Mouse (Mus musculus) CD4-positive helper T cell, adult 2 months (primary cell): ENCODE measurements at regions not wholly inside any gene's neighbourhood (a gene's known extent, or its start where the extent isn't known, plus 50 kb on each side); places are given as distances from the start of the nearest gene placed in this dataset.

ENCODE experiments used
- DNase-seq: peaks from one replicate; pipeline ENCODE4 v3.0.0-alpha.2; 2012; ENCODE audit warnings: low read depth, missing footprints, low spot score

DNA sequence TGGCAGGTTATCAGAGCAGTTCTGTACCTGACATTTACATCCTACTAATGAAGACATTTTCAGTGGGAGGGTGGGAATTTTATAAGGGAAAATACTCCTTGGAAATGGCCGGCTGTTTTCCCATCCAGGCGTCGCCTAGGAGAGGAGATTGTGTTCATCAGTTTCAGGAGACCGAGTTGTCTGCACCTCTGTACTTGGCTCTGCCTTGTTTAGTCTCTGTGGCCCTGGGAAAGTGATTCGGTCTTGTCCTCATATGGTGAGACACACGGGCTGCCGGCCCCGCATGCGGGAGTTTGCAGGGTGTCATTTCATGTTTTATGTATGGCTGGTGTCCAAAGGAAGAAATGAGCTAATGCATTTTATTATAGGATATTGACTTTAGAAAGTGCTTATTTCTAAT lies 287.9 kb downstream of the Cd109 start:
- DNase-seq = no peak

DNA sequence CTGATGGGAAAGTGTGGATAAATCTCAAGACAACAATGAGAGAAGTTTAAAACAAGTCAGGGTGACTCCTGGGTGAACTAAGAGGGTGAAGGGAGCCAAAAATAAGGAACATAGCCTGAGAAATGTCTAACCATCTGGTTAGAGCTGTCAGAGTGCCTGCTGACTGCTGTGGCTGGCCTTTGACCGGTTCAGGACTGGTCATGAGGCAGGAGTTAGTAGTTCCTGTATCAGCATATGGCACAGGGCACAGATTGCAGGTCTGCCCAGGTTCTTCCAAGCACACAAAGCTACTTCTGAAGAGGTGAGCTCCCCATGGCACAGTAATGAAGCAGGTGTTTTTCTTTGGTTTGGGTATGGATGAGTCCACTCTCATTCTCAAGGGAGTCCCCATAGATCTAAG lies 302.0 kb downstream of the Cd109 start:
- DNase-seq = no peak

DNA sequence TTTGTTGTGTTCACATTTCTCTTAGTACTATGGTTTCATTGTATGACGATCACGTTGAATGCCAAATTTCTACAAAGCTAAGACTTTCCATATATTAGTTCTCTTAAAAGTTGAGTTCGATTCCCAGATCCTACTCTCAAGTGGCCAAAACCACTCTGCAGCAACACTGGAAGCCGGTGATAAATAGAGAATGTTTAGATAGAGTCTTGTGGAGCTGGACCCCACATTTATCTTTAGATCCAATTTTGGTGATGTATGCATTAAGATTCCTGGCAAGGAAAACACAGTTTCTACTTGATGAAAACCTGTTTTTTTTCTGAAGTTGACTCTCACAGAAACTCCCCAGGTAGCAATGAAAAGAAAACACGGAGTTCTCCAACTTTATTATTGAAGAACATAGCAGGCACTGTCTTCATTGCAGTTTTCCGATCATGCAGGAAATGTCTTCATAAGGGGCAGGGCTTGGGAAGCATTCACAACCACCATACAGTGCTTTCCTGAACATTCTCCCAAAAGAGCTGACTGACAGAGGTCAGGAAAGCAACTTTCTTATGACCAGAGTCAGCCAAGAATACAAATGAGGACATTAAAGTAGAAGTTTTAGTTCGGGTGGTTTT lies 310.7 kb downstream of the Cd109 start:
- DNase-seq = no peak

DNA sequence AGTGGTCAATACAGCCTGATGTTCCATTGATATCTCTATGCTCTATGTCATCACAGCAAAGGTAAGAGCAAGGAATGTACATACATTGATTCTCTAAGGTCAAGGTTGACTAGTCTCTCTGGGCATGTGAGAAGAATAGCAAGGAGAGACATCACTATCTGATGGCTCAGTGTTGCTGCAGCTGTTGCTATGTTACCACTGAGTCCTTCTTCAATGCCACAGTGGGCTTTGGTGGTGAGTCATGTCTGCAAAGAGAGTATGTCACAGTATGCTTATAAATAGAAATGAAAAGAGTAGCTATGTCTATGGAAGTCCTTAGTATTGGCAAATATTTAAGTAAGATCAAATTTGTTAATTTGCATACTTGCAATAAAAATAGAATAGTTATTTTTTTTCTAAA lies 326.3 kb downstream of the Cd109 start:
- no peak for DNase-seq

DNA sequence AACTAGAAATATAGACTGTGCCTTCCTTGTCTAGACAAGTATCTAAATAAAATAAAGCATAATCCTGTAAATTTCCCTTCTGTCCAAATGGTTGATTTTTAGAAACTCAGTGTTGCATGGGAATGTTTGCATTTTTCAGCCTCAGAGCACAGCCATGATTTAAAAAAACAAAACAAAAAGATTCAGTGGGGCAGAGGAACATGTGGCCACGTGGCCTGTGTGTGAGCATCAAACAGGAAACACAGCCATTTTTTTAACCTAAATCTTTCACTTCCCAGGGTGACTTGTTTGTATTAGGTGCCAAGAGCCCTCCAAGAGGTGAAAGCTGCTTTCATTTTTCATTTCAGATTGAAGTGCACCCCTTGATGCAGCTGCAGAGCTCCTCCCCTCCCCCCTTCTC lies 349.5 kb downstream of the Cd109 start:
- DNase-seq = no peak

DNA sequence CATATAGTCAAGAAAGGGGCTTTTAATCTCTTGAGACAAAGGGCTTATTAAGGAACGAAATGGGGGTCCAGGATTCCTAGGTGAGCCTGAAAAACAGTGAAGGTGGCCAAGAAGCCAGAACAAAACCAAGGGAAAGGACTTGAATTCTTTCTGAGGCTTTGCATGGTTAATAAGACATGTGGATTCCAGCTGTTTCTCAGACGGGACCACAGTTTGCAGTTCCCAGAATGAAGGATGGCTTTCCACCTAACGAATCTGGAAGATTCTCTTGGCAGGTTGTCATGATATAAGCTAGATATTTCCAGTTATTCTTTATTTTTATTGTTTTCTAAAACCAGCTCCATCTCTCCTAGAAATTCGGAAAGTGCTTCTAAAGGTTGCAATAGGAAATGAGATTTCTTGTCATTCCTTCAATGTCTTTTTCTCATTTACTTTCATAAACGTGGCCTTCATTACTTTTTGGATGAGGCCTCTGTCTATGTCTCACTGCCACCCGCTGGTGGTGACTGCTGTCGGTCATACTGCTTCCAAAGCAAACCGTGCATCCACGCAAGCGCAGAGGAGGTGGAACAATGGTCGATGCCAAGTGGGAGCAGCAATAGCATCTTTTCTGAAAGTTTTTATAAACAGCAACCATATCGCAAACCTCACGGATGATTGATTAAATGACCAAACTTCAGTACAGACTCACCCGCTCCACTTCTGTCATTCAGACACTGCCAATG lies 350.0 kb downstream of the Cd109 start:
- no peak for DNase-seq

DNA sequence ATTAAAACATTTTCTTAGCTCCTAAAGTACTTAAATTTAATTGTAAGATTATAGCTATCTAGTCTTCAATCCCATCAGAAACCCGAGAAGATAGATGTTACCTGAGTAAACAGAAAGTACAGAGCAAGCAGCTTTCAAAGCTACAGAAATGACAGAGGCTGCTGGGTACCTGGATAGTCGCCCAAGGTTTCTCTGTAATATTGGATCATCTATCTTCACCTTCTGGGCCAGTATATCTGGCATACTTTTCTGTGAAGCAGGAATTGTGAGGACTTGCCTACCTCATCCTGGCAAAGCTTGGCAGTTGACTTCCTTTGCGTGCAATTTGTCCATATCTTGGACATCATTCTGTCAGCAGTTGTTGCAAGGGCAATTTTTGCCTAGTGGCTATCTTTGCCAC lies 356.4 kb downstream of the Cd109 start:
- no peak for DNase-seq

DNA sequence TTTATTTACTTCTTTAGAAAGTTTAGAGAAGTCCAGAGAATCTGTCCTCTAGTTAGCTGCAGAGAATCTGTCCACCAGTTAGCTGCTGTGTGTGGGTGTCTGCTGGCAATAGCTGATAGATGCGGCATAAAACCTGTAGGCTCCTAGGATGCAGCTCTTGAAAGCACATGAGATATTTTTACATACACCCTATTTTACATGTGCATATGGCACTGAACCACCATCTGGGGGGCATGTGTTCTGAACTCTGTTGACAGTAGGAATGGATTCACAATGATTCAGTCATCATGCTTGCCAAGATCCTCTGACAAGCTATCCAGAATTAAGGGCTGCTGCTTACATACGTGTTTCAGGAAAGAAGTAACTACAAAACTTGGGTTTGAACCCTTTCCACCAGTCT lies 368.4 kb downstream of the Cd109 start:
- DNase-seq = no peak

DNA sequence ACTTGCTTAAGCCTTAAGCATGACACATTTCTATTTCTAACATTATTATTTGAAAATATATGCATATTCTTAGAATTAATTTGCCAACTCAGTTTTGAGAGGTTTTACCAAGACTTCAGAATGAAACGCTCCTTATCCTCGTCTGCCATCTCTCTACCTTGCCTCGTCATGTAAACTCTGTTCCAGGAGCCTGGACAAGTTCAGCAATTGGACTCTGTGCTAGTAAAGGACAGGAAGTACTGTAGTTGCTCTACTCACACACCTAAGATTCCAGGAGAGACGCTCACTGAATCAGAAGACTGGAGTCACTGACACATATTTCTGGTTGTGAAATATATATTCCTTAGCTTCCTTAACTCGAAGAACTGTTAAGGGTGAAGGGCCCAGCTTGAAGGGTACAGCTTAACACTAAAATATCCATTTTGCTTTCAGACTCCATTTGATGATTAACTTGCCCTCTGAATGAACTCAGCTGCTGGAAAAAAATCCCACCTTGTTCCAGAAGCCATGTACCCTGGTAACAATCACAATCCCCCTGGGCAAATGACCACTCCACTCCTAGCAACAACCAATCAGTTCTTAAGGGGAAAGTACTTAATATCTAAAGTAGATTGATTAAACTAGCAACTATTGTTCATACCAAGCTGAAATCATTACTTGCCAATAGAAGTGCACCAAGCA lies 370.0 kb downstream of the Cd109 start:
- no peak for DNase-seq

DNA sequence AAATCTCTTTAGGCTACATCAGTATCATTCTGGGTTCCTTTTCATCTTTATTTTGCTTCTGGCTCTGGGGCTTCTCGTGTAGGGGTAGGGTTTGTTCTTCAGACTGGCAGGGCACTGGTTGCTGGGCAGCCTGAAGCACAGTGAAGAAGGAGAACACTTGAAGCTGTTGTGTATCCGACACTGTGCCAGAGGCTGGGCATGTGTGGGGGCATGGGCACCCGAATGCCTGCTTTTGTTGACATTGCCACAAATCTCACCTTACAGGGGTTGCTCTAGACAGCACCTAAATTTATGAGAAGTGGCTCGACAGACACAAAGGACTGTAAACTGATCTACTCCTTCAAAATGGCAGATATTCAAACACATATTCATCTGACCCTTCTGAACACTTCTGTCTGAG lies 376.0 kb downstream of the Cd109 start:
- no peak for DNase-seq

DNA sequence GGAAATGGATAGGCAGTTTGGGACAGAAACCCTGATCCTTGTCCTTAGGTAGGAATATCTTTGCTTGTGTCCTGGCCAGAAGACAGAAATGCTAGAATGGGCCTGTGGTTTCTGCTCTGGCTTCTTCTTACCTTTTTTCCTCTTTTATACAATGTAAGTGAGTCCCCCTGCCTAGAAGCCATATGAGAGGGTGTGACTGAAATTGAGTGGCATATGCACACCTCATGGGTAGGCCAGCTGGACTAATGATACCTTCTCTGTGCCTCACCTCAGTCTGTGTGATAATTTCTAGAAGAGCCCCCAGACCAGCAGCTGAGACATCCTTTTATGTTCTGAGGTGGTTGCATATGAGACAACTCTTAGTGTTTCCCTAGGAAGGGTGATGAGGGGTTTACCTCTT lies 385.7 kb downstream of the Cd109 start:
- DNase-seq = no peak

DNA sequence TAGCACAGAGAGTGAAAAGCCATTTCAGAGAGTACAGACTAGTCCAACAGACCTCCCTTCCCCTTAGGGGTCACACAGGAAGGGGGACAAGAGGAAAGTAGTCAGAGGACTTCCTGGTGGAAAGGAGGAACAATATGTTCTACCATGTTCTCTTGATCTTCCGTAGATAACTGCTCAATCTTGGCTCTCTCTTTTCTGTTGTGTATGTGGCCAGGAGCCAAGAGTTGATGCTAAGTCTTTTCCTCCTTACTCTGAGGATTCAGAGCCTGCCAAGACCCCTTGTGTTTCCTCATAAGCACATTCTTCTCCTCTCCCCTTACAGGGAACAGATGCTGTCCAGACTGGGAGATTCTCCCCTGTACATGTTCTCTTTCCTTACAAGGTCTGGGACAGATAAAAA lies 386.6 kb downstream of the Cd109 start:
- DNase-seq = no peak

DNA sequence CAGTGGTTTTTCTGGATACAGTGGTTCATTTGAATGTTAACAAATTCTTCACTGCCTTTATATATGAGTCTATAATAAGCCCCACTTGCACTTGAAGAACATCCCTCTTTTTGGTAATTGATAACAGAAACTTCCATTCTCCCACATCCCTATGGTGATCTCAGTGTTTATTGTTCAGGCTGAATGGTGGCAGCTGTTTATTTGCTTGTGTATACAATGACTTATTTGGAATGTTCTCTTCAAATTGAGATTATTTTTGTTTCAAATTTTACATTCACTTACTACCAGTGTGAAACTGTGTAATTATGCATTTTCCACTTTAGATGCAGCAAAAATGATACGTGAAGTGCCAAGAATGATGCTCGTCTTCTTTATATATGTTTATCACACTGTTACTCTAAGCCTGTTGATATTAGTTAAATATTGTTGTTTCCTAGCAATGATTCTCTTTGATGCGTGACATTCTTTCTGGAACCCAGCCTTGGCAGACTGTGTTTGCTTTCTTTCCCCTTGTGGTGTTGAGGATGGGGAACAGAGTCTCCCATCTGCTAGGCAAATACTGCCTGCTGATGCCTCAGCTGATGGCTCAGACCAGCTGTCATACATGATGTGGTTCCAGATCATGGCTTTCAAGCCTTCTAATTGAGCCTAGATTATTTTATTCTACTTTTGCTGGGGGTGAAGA lies 389.1 kb downstream of the Cd109 start:
- no peak for DNase-seq

DNA sequence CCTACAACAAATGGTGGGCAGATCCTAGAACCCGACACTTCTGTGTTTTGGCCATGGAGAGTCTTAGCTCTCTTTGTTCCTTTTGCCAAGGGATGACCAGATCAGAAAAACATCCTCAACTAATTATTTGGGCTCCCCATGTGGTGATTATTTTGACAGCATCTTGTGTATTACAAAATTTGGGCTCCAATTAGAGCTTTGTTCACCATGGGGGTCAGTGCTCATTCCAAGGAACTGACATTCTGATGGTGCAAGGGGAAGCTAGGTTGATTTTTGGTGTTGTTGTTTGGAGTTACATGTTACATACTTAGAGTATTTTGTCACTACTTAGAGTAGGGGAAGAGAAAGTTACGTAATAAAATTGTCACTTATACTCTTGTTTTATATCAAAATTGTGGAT lies 406.9 kb downstream of the Cd109 start:
- DNase-seq = no peak

DNA sequence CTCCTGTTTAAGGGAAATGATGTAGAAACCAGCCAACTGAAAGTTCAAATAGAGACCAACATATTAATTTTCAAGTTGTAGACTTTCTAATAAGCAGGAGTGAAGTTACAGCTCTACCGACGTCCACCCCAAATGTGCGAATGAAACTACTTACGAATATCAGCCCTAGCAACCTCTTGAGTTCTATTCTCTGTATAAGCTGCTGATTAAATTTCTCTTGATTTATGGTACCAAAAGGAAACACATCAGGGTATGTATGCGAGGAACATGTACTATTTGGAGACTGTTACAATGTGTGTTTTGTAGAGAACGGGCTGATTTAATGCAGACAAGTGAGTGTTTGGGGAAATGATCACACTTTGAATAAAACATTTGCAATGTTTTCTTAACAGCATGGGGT lies 412.9 kb downstream of the Cd109 start:
- no peak for DNase-seq

DNA sequence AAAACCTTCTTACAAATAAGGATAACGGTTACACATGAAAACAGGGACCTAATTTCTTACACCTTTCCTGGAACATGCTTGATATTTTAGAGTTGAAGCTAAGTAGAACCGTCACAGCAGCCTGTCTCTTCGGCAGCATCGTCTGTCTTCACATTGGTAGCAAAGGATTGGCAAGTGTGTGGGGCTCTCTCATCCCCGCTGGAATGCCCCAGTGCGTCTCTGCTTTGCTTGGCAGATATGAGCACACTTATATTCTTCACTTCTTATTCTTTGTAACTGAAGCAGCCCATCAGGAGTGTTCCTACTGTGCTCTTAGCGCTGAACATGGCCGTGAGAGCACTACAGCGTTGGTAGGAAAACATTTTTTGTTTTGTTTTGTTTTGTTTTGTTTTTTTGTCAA lies 414.1 kb downstream of the Cd109 start:
- no peak for DNase-seq

DNA sequence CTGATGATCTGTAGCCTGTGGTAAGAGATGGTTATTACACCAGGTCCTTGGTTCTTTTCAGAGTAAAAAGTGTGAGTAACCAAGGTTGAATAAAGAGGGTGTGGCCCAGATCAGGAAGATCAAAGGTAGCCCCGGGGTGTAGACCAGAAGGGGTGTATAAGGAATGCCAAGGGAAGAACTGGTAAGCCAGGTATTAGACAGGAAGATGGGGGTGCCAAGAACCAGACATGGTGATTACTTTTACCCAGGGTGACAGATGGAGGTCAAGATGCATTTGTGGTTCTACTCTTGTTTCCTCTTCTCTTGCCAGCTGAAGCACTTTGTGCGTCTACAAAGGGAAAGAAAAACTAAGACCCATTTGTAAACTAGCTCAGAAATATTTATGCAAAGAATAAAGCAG lies 420.3 kb downstream of the Cd109 start:
- DNase-seq = no peak

DNA sequence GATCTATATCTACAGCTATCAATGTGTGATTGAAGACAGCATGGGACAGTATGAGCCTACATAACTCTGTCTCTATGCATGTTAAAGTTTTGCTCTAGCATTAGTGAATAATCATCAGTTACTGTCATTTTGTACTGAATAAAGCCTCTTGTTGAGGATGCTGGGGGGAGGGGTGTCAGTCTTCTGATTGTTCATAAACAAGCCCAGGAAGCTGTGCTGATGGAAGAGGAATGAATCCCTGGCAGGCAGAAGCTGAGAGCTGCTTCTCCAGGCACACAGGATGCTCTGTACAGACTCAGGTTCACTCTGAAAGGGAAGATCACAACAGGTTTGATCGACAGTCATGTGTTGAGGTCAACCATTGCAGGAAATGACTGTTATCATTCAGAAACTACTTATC lies 421.7 kb downstream of the Cd109 start:
- no peak for DNase-seq

DNA sequence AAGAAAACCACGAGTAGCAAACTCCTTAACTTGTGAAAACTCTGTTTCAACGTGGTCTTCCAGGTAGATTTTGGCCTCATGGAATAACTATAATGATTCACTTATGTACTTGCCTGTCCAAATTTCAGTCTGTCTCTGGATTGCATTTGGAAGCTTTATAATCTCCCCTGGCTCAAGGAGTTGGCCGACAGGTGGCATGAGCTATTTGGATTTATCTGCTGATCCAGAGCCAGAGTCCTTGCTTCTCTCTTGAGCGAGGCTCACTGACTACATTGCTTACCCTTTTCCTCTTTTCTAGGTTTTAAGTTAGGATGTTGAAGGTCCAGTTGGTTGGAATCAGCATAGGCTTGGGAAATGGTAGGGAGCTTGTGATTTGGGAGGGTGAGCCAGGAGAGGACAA lies 423.6 kb downstream of the Cd109 start:
- DNase-seq = no peak

DNA sequence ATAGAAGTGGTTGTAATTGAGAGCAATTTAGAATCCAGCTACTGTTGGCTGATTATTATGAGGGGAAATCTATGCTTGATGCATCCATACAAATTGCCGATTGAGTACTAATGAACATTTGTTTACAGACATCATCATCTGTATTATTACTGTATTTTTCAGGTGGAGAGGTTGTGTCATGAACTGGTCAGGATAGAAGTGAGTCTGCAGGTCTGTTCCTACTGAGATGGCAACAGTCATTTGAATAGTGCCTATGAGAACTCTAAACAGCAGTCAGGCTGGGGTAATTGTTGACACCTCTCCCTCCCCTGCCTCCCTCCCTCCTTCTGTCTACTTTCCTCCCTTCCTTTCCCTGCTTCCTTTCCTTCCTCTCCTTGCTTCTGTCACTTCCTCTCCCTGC lies 429.0 kb downstream of the Cd109 start:
- no peak for DNase-seq

DNA sequence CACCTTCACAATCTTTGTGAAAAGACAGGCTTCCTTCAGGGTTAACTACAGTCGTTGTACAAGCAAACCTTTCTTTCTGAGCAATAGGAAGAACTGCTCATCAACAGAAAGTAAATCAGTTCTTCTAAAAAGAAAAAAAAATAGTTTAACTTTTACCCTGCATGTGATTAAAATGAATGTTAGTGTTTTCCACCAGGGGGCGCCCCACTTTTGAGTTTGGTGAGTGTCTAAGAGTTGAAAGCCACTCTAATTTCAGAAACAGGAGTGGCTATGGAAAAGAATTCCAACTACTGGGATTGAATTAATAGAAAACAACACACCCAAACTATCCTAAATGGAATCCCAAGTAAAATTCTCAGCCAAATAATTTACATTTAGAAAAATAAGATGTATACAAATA lies 430.0 kb downstream of the Cd109 start:
- no peak for DNase-seq

DNA sequence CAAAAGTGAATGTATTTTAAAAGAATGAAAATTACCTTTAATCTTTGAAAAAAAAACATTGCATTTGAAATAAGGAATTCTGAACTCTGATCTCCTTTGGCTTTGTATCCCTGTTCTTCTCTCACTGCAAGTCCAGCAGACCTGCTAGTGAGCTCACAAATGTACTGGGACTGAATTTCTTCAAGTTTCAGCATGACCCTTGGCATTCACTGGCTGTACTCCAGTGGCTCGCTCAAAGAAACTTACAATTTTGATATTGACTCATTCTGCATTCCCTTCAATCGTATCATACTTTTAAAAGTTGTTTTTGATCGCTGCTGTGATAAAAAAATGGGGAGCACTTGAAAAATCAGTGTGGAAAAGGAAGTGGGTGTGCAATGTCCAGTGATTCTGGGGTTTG lies 456.6 kb downstream of the Cd109 start:
- no peak for DNase-seq

DNA sequence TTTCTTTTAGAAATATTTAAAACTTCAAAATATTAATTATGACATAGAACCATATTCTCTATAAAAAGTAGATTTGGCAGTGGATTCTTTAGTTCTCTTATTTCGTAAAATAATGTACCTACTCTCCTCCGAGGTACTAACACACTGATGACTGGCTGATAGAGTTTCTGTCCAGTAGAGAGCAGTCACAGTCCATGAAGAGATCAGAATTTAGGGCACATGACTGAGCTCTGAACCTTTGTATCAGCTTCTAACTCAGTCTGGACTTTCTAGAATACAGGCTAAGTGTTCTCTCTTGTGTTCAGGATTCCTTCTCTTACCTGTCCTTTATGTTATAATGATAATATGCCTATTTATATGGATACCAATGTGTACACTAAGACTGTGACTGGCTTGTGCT lies 494.3 kb downstream of the Cd109 start:
- DNase-seq = no peak
